Mouse (Mus musculus): ENCODE results near the gene Stx3. TPM values are rescaled to one million over a fixed set of nuclear protein-coding genes. Genes with fewer than 3 reads are reported as not detected.

The Stx3 gene
- polyA plus RNA-seq, 1 experiment from 2014 or later = 19.3 TPM

DNA sequence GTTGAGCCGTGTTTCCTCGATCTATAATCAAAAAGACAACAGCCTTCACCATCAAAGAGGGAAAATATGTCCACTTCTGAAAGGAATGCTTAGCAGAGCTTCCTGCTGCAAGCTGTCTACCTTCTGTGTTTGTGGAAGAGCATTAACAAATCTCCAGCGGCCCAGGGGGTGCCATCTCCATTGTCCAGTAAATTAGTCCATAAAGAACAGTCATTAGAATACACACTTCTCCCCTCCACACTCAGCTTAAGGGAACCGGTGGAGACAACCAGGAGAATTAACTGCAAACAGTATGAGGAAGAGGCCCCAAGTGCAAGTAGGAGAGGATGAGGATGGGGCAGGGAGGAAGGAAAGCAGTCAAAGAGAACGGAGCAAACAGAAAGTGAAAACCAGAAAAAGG is 27.4 kb downstream of the Stx3 start:
- Histone ChIP-seq H3K4me1 (replicated peaks; ENCODE audit: control insufficient read depth, insufficient read depth, low read length) (no peaks in the 10 kb centered on the region), H3K9me3 (ENCODE audit: control insufficient read depth, low read length) (no peaks in the 10 kb centered on the region), H3K9ac (ENCODE audit: low read length) (no peak overlapping the region), H3K36me3 (ENCODE audit: control insufficient read depth, insufficient read depth, low read length) (no peaks in the 10 kb centered on the region; the same call in 1 of the 2 replicates), H3K27ac (ENCODE audit: low read length) (no peak overlapping the region), H3K4me3 (ENCODE audit: low read length) (no peak overlapping the region), H3K27me3 (ENCODE audit: control insufficient read depth, insufficient read depth, low read depth, low read length) (no peaks in the 10 kb centered on the region), H3K4me2 (ENCODE audit: low read depth, low read length) (no peak overlapping the region)
- ATAC-seq (ENCODE audit: low read depth) = no peak
- 69% methylated on average over 5 of the region's 5 CpGs for WGBS

DNA sequence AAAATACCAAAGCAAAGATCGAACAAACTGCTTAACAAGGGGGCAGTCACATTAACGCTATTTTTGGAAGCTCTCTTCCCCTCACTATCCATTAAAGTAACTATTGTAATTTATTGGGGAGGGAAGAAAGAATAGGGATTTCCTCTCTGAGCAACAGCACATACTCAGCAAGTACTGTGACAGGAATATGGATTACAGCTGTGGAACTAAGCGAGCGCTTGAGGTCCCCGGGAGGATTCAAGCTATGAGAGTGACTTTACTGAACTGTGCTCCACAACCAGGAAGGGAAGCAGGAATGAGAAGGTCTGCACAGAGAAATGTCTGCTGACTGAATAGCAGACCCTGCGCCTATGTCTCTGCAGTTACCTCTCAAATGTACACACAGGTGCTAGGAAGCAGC is 30.3 kb downstream of the Stx3 start:
- H3K4me1 ChIP-seq (replicated peaks; ENCODE audit: control insufficient read depth, insufficient read depth, low read length) = no peaks in the 10 kb centered on the region
- WGBS = 85% methylated on average over 6 of the region's 6 CpGs
- ATAC-seq (ENCODE audit: low read depth) = no peak

DNA sequence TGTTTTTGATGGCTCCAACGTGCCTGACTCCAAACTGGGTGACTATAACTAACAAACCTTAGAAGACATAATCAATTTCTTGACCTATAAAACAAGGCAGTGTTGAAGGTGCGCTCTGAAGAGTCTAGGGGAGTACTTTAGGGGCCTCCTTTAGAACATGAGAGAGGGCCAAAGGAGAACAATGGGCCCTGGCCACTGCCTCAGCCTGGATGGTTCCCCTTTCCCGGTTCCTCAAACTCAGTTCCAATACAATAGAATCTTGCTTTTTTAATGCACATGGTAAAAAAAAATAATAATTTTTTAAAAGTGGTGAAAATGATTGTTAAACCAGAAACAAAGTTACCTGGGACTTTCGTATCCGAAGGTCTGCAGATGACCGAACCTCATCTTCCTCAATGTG is 31.4 kb downstream of the Stx3 start:
- 89% methylated on average over 6 of the region's 6 CpGs for WGBS
- no peak for ATAC-seq (ENCODE audit: low read depth)
- no peaks in the 10 kb centered on the region for H3K9me3 ChIP-seq (ENCODE audit: control insufficient read depth, low read length)

More for the DNA sequence above, 30.3 kb downstream of the Stx3 start:
- Histone ChIP-seq H3K4me2 (ENCODE audit: low read depth, low read length) (no peak overlapping the region), H3K36me3 (ENCODE audit: control insufficient read depth, insufficient read depth, low read length) (no peaks in the 10 kb centered on the region; the same call in 1 of the 2 replicates), H3K4me3 (ENCODE audit: low read length) (no peak overlapping the region), H3K27me3 (ENCODE audit: control insufficient read depth, insufficient read depth, low read depth, low read length) (no peaks in the 10 kb centered on the region), H3K9ac (ENCODE audit: low read length) (no peak overlapping the region), H3K9me3 (ENCODE audit: control insufficient read depth, low read length) (no peaks in the 10 kb centered on the region), H3K27ac (ENCODE audit: low read length) (no peak overlapping the region)

DNA sequence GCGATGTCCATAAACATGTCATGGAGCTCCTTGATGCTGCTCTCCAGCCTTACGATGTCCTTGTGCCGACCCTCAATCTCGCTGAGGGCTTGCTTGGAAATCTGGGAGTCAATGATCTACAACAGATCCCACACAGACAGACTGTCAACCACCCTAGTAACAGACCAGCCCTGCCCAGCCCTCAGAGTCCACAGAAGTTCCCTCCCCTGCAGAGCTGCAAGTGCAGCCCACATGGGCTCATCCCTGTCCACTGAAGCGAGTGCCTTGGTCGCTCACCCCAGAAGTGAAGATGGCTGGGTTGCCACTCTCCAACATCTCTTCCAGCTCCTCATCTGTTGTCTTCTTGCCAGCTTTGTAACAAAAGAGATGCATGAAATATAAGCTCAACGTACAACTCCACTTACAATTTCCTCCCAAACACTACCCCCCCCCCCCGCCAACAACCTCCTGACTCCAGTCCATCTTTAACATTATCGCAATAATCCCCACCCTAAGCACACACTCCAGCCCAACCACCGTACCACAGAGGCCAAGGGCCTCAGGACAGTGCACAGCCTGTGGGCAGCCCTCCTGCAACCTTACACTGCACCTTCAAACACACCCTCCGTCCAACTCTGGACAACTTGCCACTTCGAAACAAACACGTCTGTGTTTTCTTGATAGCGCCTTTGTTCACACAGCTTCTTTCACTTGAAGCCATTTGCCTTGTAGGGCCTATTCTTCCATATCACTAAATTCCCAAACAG is 33.6 kb downstream of the Stx3 start:
- no peak overlapping the region for H3K4me3 ChIP-seq (ENCODE audit: low read length)
- no peak overlapping the region for H3K9ac ChIP-seq (ENCODE audit: low read length)
- H3K4me1 ChIP-seq (replicated peaks; ENCODE audit: control insufficient read depth, insufficient read depth, low read length) = no peaks in the 10 kb centered on the region
- WGBS = 91% methylated on average over 14 of the region's 14 CpGs
- H3K4me2 ChIP-seq (ENCODE audit: low read depth, low read length) = no peak overlapping the region
- no peaks in the 10 kb centered on the region for H3K27me3 ChIP-seq (ENCODE audit: control insufficient read depth, insufficient read depth, low read depth, low read length)
- no peak overlapping the region for H3K27ac ChIP-seq (ENCODE audit: low read length)
- no peak for ATAC-seq (ENCODE audit: low read depth)
- no peaks in the 10 kb centered on the region; the same call in 1 of the 2 replicates for H3K36me3 ChIP-seq (ENCODE audit: control insufficient read depth, insufficient read depth, low read length)
- H3K9me3 ChIP-seq (ENCODE audit: control insufficient read depth, low read length) = no peaks in the 10 kb centered on the region

More for the DNA sequence above, 31.4 kb downstream of the Stx3 start:
- no peak overlapping the region for H3K27ac ChIP-seq (ENCODE audit: low read length)
- H3K9ac ChIP-seq (ENCODE audit: low read length) = no peak overlapping the region
- H3K4me2 ChIP-seq (ENCODE audit: low read depth, low read length) = no peak overlapping the region
- no peaks in the 10 kb centered on the region; the same call in 1 of the 2 replicates for H3K36me3 ChIP-seq (ENCODE audit: control insufficient read depth, insufficient read depth, low read length)
- no peak overlapping the region for H3K4me3 ChIP-seq (ENCODE audit: low read length)
- no peaks in the 10 kb centered on the region for H3K4me1 ChIP-seq (replicated peaks; ENCODE audit: control insufficient read depth, insufficient read depth, low read length)
- no peaks in the 10 kb centered on the region for H3K27me3 ChIP-seq (ENCODE audit: control insufficient read depth, insufficient read depth, low read depth, low read length)

DNA sequence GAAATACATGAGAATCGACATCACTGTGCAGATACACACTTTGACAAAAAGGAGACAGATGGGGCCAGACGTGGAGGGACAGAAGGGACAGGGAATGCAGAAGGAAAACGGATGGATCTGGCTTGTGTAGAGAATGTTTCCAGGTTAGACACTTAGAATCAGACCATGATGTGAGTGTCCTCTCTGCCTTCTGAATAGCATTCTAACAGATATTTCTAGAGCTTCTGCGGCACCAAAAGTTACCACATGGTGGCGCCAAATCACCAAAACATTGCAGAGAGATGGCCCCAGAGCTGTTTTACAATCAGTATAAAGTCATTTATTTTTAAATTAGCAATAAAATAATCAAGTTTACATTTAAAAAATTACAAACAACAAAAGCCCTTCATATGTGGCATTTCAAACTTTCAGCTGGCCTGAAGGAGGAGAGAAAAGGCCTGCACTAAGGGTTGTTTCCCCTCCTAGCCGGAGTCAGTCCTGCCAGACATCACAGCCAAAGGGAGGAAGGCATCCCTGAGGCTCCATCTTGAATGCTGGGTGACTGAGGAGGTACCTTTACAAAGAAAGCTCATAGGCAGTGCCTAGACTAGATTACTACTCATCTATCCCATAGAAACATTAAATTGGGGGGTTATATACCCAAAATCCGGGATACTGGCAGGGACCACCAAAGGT is 41.9 kb downstream of the Stx3 start:
- no peak overlapping the region for H3K4me3 ChIP-seq (ENCODE audit: low read length)
- 61% methylated on average over 7 of the region's 7 CpGs for WGBS
- no peaks in the 10 kb centered on the region for H3K27me3 ChIP-seq (ENCODE audit: control insufficient read depth, insufficient read depth, low read depth, low read length)
- ATAC-seq (ENCODE audit: low read depth) = peak; percentile 47; the same call in 1 of the 2 replicates
- H3K9ac ChIP-seq (ENCODE audit: low read length) = no peak overlapping the region
- H3K36me3 ChIP-seq (ENCODE audit: control insufficient read depth, insufficient read depth, low read length) = peaks cover 11% of the 10 kb centered on the region
- H3K4me1 ChIP-seq (replicated peaks; ENCODE audit: control insufficient read depth, insufficient read depth, low read length) = no peaks in the 10 kb centered on the region
- H3K4me2 ChIP-seq (ENCODE audit: low read depth, low read length) = no peak overlapping the region
- no peaks in the 10 kb centered on the region for H3K9me3 ChIP-seq (ENCODE audit: control insufficient read depth, low read length)
- H3K27ac ChIP-seq (ENCODE audit: low read length) = no peak overlapping the region

DNA sequence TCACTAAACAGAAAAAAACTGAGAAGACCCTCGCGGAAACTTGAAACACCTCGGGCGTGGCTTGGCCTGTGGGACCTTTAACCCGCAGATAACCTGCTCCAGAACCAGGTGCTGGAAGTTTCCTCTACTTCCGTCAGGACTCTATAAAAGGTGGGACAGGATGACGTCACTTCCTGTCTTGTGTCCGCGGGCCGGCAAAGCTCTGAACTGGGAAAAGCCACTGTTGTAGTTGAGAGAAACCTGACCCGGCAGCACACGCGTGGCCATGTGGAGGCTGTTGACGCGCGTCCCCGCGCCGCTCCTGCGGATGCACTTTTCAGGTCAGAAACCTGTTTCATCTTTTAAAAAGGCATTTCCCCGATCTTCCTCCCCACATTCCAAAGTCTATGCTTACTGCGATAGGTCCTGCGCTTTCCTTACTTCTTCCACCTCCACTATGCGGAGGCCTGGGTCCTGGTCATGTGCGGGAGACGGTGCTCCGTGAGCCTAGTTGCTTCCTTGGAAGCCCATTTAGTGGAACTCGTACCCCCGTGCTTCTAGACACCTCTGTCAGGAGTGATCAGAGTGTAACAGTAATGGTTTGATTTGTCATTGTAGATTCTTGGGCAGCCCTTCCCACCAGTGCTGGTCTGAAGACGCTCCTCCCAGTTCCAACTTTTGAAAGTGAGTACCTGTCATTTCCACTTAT is 48.9 kb downstream of the Stx3 start, which contains the start of gene Mrpl16:
TSS of gene Mrpl16 (plus strand) at position 187 of the 688 bp plus-strand sequence.
- peaks cover 7% of the 10 kb centered on the region for H3K36me3 ChIP-seq (ENCODE audit: control insufficient read depth, insufficient read depth, low read length)
- peaks cover 5% of the 10 kb centered on the region for H3K4me1 ChIP-seq (replicated peaks; ENCODE audit: control insufficient read depth, insufficient read depth, low read length)
- peak; percentile 93 for ATAC-seq (ENCODE audit: low read depth)
- WGBS = under 1% methylated on average over 30 of the region's 30 CpGs
- peak within 1 kb of the TSS; percentile 81 for H3K4me2 ChIP-seq (ENCODE audit: low read depth, low read length)
- no peaks in the 10 kb centered on the region for H3K27me3 ChIP-seq (ENCODE audit: control insufficient read depth, insufficient read depth, low read depth, low read length)
- peak within 1 kb of the TSS; percentile 78 for H3K4me3 ChIP-seq (ENCODE audit: low read length)
- peak within 1 kb of the TSS; percentile 82 for H3K9ac ChIP-seq (ENCODE audit: low read length)
- H3K27ac ChIP-seq (ENCODE audit: low read length) = peak within 1 kb of the TSS; percentile 51
- H3K9me3 ChIP-seq (ENCODE audit: control insufficient read depth, low read length) = no peaks in the 10 kb centered on the region

DNA sequence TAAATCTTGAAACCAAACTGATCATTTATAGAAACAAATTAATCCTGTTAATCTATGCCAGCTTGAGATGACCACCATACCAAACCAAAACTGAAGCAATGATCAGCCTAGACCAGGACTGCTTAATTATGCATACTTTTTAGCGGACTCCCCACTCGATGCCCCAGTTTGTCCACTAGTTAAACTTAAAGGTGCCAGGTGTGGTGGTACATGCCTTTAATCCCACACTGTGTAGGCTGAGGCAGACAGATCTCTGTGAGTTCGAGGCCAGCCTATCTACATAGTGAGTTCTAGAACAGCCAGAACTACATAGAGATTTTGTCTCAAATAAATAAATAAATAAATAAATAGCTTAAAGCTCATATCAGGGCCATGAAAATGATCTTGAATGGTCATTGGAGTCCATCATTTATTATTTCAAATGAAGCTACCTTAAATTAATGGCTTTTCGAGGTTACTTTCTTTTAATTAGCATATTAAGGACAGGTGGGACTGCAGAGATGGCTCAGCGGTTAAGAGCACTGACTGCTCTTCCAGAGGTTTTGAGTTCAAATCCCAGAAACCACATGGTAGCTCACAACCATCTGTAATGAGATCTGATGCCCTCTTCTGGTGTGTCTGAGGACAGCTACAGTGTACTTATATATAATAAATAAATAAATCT is 49.8 kb downstream of the Stx3 start:
- peaks cover 3% of the 10 kb centered on the region for H3K36me3 ChIP-seq (ENCODE audit: control insufficient read depth, insufficient read depth, low read length)
- ATAC-seq (ENCODE audit: low read depth) = no peak
- H3K27me3 ChIP-seq (ENCODE audit: control insufficient read depth, insufficient read depth, low read depth, low read length) = no peaks in the 10 kb centered on the region
- 85% methylated on average over 5 of the region's 5 CpGs for WGBS
- H3K9ac ChIP-seq (ENCODE audit: low read length) = no peak overlapping the region
- H3K4me1 ChIP-seq (replicated peaks; ENCODE audit: control insufficient read depth, insufficient read depth, low read length) = peaks cover 5% of the 10 kb centered on the region
- no peaks in the 10 kb centered on the region for H3K9me3 ChIP-seq (ENCODE audit: control insufficient read depth, low read length)
- H3K4me2 ChIP-seq (ENCODE audit: low read depth, low read length) = peak overlapping the region; percentile 81
- peak overlapping the region; percentile 78 for H3K4me3 ChIP-seq (ENCODE audit: low read length)
- no peak overlapping the region for H3K27ac ChIP-seq (ENCODE audit: low read length)

DNA sequence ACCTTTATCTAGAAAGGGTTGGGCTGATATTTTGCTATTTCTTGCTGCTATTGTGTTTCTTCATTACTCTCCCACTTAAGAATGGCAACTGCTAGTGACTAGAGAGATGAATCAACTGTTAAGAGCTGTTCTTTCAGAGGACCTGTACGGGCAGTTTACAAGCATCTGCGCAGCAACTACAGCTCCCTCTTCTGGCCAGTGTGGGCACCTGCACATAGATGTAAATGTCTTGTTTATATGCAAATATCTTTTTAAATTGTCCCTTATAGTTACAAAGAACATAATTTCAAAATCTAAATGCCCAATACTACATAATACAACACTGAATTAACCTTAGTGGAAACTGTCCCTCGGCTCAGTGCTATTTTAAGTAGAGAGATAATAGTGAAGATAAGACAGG is 51.0 kb downstream of the Stx3 start:
- H3K4me3 ChIP-seq (ENCODE audit: low read length) = no peak overlapping the region

More for the DNA sequence above, 51.0 kb downstream of the Stx3 start:
- Histone ChIP-seq H3K9me3 (ENCODE audit: control insufficient read depth, low read length) (no peaks in the 10 kb centered on the region), H3K27ac (ENCODE audit: low read length) (no peak overlapping the region), H3K4me2 (ENCODE audit: low read depth, low read length) (no peak overlapping the region), H3K36me3 (ENCODE audit: control insufficient read depth, insufficient read depth, low read length) (no peaks in the 10 kb centered on the region), H3K4me1 (replicated peaks; ENCODE audit: control insufficient read depth, insufficient read depth, low read length) (peaks cover 5% of the 10 kb centered on the region), H3K9ac (ENCODE audit: low read length) (no peak overlapping the region), H3K27me3 (ENCODE audit: control insufficient read depth, insufficient read depth, low read depth, low read length) (no peaks in the 10 kb centered on the region)
- no peak for ATAC-seq (ENCODE audit: low read depth)
- 8% methylated on average over 3 of the region's 3 CpGs for WGBS
